Mouse (Mus musculus) forebrain, embryonic 15.5 days (tissue): ENCODE results near the gene Desi2. TPM values are rescaled to one million over a fixed set of nuclear protein-coding genes. Genes with fewer than 3 reads are reported as not detected.
A peak's percentile ranks its signal among the peaks of the same experiment; 100 is the strongest.
"Not testable (repeated sequence)": the region's sequence is repeated elsewhere in the genome, so short reads cannot be mapped to it uniquely, and the experiment has no call there.

Experiments used
- ATAC-seq: fragments of 200-750 bp; cut with Nextera tagmentation; replicated peaks from 2 replicates; pipeline ENCODE4 v1.8.0; 2017; ENCODE audit warnings: mild to moderate bottlenecking, moderate TSS enrichment, moderate library complexity
- H3K27ac ChIP-seq: fragments of 300-500 bp; sonication (generic); replicated peaks from 2 replicates; pipeline ENCODE4 v1.5.1; 2015; ENCODE audit warnings: mild to moderate bottlenecking, inconsistent platforms
- H3K27me3 ChIP-seq: fragments of 300-500 bp; sonication (generic); 2 replicates; pipeline ENCODE4 v1.6.1; 2015; ENCODE audit warnings: inconsistent platforms
- H3K36me3 ChIP-seq: fragments of 300-500 bp; sonication (generic); 2 replicates; pipeline ENCODE4 v1.6.1; 2015; ENCODE audit warnings: mild to moderate bottlenecking, inconsistent platforms
- H3K4me1 ChIP-seq: fragments of 300-500 bp; sonication (generic); 2 replicates; pipeline ENCODE4 v1.6.1; 2015; ENCODE audit warnings: inconsistent platforms
- H3K4me2 ChIP-seq: fragments of 300-500 bp; sonication (generic); replicated peaks from 2 replicates; pipeline ENCODE4 v1.6.1; 2015; ENCODE audit warnings: mild to moderate bottlenecking, inconsistent platforms
- H3K4me3 ChIP-seq: fragments of 300-500 bp; sonication (generic); 2 replicates; pipeline ENCODE4 v1.5.1; 2015; ENCODE audit warnings: mild to moderate bottlenecking, inconsistent platforms
- H3K9ac ChIP-seq: fragments of 300-500 bp; sonication (generic); replicated peaks from 2 replicates; pipeline ENCODE4 v1.6.1; 2015; ENCODE audit warnings: mild to moderate bottlenecking, inconsistent platforms
- H3K9me3 ChIP-seq: fragments of 300-500 bp; sonication (generic); 2 replicates; pipeline ENCODE4 v1.6.1; 2016; ENCODE audit warnings: inconsistent platforms
- WGBS: fragments of 180-500 bp; shearing (Covaris S2); methylation state at CpG from one replicate; pipeline ENCODE4 v1.1.7; 2015; ENCODE audit warnings: mixed read lengths; 5-methylcytosine and 5-hydroxymethylcytosine counted together
- polyA plus RNA-seq: library from polyadenylated mRNA; unstranded; fragments of >200 nt; fragmentation: Nextera tagmentation; extraction: Ambion mirVana; gene quantifications from 2 replicates; pipeline ENCODE4 v1.2.1, GENCODE M21; 2015

Desi2 gene
- polyA plus RNA-seq, 1 experiment from 2014 or later, result 23.4 TPM

DNA sequence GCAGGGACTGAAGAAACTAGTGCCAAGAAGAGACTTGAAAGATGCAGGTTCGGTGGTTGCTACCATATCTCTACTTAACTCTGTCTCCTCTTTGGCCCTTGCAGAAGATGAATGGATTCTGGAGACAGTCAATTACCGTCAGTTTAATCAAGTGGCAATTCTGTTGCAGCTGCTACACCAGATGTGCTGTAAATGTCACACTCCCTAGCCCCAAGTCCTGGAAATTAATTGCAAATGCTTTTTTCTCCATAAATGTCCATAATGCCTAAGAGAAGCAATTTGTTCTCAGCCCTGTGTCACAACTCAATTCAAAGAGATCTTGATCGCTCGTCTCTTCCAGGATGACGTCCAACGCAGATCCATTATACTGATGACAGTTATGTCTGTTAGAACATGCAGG is 83.4 kb downstream of the Desi2 start:
- no peaks in the 10 kb centered on the region for H3K36me3 ChIP-seq
- 77% methylated on average over 6 of the region's 6 CpGs for WGBS
- no peak overlapping the region for H3K4me3 ChIP-seq

DNA sequence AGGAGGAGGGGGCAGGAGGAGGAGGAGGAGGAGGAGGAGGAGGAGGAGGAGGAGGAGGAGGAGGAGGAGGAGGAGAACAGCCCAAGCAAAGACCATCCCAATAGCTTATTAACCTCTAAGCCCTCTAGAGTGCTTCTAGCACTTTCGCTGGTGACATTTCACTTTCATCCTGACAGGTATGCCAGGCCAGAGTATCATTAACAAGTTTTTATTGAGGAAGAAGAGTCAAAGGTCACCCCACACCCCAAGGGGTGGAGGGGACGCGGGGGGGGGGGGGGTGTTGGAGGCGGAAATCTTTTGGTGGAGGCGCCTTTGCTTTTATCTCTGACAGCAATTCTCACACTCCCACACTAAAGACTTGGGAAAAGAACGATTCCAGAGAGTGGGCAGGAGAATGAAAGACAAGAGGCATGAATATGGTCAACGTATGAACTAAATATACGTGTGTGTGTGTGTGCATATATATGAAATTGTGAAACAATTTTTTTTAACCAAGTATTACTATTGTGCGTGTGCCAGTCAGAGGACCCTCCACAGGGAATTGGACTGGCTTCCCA is 88.0 kb downstream of the Desi2 start:
- Histone ChIP-seq H3K27me3 (no peaks in the 10 kb centered on the region), H3K9ac (peak overlapping the region; percentile 77; the same call in 1 of the 2 replicates), H3K4me1 (peaks cover 9% of the 10 kb centered on the region), H3K9me3 (no peaks in the 10 kb centered on the region), H3K36me3 (no peaks in the 10 kb centered on the region), H3K4me3 (peak overlapping the region; percentile 60), H3K27ac (peak overlapping the region; percentile 94; the same call in 1 of the 2 replicates), H3K4me2 (peak overlapping the region; percentile 69)
- ATAC-seq, result peak; percentile 6; the same call in 1 of the 2 replicates
- whole genome bisulfite sequencing, result 62% methylated on average over 8 of the region's 9 CpGs

More for the DNA sequence above, 83.4 kb downstream of the Desi2 start:
- ATAC-seq, result no peak
- Histone ChIP-seq H3K9ac (no peak overlapping the region), H3K4me1 (no peaks in the 10 kb centered on the region), H3K4me2 (no peak overlapping the region), H3K9me3 (no peaks in the 10 kb centered on the region), H3K27ac (no peak overlapping the region), H3K27me3 (no peaks in the 10 kb centered on the region)

DNA sequence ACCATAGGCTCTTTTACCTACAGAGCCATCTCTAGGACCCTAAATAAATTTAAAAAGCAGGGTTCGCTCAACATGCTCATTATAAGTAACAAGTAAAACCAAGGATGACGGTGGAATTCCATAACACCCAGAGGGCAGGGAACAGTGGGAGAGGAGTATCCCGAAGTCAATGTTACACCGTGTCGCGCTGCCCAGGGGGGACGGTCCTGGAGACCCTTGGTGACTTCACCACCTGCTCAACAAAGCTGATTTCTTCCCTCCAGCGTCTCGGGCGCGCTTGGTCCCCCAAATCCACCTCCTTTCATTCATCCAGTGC is 88.5 kb downstream of the Desi2 start:
- peak overlapping the region; percentile 69 for H3K4me2 ChIP-seq
- H3K4me1 ChIP-seq, result peaks cover 9% of the 10 kb centered on the region
- peak overlapping the region; percentile 60 for H3K4me3 ChIP-seq
- H3K36me3 ChIP-seq, result no peaks in the 10 kb centered on the region
- peak; percentile 56 for ATAC-seq
- peak overlapping the region; percentile 77 for H3K9ac ChIP-seq
- H3K27me3 ChIP-seq, result no peaks in the 10 kb centered on the region
- 9% methylated on average over 11 of the region's 11 CpGs for WGBS
- H3K27ac ChIP-seq, result peak overlapping the region; percentile 94
- H3K9me3 ChIP-seq, result no peaks in the 10 kb centered on the region

DNA sequence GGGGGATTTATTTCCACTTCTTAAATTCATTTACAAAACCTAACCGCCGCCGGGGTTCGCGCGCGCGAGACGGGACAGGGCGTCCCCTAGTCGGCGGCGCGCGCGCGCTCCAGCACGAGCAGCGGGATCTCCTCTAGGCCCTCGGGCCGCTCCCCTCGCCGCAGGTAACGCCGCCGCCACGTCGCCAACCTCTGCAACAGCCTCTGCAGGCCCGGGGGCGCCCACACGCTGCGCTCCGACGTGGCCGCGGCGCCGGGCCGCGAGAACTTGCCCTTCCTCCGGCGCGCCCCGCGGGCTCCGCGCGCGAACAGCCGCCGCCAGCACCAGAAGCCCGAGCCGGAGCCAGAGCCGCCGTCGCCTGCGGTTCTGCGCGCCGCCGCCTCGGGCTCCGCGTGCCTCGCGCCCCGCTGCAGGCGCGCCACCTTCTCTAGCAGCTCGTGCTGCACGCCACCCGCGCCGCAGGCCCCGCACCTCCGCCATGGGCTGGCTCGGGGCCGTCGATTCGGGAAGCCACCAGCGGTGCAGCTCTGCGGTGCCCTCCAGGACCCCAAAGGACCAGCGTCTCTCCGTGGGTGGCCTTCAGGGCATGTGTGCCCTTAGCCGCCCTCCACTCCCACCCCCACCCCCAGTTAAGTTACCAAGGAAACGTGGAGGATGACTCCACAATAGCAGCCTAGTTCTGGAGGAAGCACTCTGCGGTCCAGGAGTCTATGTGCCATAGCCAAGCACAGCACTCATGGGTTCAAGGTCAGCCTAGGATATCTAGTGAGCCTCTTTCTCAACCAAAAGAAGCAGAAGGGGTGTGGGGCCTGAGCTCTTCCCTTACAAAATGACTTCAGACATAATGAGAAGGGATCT is 89.1 kb downstream of the Desi2 start:
- Histone ChIP-seq H3K9ac (peak overlapping the region; percentile 77), H3K27me3 (no peaks in the 10 kb centered on the region), H3K4me2 (peak overlapping the region; percentile 69), H3K27ac (peak overlapping the region; percentile 94), H3K9me3 (no peaks in the 10 kb centered on the region), H3K4me3 (peak overlapping the region; percentile 60), H3K4me1 (peaks cover 9% of the 10 kb centered on the region), H3K36me3 (no peaks in the 10 kb centered on the region)
- under 1% methylated on average over 85 of the region's 87 CpGs for WGBS
- peak; percentile 95 for ATAC-seq

DNA sequence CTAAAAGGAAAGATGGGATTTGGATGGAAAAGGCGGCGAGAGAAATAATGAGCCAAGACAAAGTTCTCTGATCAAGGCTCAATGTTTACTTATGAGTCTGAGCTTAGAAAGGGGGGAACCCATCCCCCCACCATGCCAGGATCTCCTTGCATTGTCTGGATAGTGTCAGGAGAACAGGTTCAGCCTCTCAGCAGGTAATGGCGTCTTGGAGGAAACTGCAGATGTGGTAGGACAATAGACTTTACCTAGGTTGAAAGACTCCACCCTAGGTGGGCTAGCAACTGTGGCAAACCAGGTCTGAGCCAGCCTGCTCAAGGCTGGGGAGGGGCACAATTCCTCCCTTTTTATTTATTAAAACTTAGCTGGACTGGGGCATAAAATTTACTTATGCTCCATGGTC is 96.1 kb downstream of the Desi2 start:
- not testable (repeated sequence) for H3K27me3 ChIP-seq, H3K9ac ChIP-seq, ATAC-seq, H3K4me2 ChIP-seq, H3K36me3 ChIP-seq, H3K27ac ChIP-seq, H3K4me3 ChIP-seq, H3K9me3 ChIP-seq, H3K4me1 ChIP-seq
- 89% methylated on average over 3 of the region's 3 CpGs for WGBS

DNA sequence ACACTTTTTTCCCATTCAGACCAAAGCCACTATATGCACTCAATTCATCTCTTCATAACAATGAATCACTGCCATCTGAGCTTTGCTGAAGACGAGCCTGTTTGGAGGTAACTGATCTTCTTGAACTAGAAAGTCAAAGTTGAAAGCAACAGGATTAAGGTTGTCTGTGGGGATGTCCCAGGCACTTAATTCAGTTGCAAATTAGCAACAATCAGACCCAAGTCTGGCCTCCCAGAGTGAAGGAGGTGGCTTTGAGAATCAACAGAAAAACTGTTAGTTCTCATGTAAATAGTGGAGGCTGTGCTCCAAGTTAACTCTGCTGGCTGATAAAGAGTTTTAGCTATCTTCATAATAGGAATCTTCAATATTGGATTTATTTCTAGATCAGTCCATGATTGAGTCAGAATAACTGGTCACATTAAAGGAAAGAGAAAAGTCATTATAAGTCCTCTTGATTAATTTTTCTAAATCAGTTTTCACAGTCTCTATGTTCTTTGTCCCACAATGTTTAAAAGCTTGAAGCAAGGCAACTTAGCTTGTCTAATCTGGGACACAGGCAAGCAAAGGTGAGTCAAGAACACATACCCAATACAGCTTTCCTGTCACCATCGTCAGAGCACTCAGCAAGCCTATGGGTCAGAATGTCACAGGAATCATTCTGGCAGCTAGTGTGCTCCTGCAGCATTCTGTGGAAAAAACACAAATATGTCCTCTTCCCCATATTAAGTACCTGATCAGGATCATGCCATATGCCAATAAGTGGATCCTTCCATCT is 96.9 kb downstream of the Desi2 start:
- Histone ChIP-seq H3K4me2 (no peak overlapping the region), H3K27me3 (no peaks in the 10 kb centered on the region), H3K36me3 (no peaks in the 10 kb centered on the region), H3K9me3 (no peaks in the 10 kb centered on the region), H3K4me3 (no peak overlapping the region), H3K4me1 (no peaks in the 10 kb centered on the region), H3K9ac (no peak overlapping the region), H3K27ac (no peak overlapping the region)
- WGBS, result 63% methylated on average over 2 of the region's 2 CpGs
- no peak for ATAC-seq

DNA sequence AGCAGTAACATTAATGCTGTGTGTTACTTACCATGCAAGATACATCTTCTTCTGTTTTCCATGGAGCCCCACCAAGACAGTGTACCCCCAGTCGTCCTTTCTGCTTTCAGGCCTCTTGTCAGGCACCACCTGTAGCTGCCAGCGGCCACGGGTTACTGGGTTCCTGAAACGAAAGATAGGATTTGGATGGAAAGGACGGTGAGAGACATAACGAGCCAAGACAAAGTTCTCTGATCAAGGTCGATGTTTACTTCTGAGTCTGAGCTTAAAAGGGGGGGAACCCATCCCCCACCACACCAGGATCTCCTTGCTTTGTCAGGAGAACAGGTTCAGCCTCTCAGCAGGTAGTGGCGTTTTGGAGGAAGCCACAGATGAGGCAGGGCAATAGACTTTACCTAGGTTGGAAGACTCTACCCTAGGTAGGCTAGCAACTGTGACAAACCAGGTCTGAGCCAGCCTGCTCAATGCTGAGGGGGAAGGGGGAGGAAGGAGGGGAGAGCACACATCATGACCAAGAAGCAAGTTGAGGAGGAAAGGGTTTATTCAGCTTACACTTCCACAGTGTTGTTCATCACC is 100.5 kb downstream of the Desi2 start:
- Histone ChIP-seq H3K27me3 (no peaks in the 10 kb centered on the region), H3K9me3 (no peaks in the 10 kb centered on the region), H3K4me1 (no peaks in the 10 kb centered on the region), H3K4me2 (no peak overlapping the region), H3K9ac (no peak overlapping the region), H3K4me3 (no peak overlapping the region), H3K36me3 (no peaks in the 10 kb centered on the region), H3K27ac (no peak overlapping the region)
- ATAC-seq, result no peak
- 44% methylated on average over 8 of the region's 8 CpGs for WGBS

DNA sequence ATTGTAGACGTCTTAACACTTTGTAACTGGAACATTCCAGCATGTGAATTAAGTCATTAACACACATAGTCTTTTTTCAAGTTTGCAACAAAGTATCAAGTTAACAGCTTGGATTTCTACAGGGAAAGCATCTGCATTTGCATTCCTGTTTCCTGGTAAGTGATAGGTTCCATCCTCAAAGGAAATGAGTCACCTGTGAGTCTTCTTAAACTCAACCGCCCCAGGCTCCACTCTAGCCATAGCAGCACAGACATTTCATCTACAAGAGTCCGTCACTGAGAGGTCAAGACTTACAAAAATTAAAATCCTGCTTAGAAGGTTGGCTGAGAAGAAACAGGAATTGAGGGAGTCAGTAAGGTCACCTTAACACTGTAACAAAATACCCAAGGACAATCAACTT is 104.5 kb downstream of the Desi2 start:
- Histone ChIP-seq H3K4me2 (no peak overlapping the region), H3K9me3 (no peaks in the 10 kb centered on the region), H3K4me3 (no peak overlapping the region), H3K27ac (no peak overlapping the region), H3K27me3 (no peaks in the 10 kb centered on the region), H3K4me1 (no peaks in the 10 kb centered on the region), H3K9ac (no peak overlapping the region), H3K36me3 (no peaks in the 10 kb centered on the region)
- 81% methylated on average over 3 of the region's 3 CpGs for WGBS
- ATAC-seq, result no peak

DNA sequence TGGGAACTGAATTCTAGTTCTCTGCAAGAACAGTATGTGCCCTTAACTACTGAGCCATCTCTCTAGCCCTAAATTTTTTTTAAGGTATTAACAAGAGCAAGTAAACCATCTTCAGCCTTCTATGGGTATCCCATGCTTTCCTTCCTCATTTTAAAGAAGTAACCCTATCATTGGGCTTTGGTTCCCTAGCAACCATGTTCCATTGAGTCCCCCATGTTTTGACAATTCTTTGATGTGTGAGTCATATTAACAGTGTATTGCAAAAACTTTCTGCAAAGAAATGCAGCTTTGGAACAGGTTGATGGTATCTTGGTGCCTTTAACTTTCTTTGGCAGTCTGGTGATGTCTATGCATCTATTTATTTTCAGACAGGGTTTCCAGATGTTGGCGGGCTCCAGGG is 106.8 kb downstream of the Desi2 start:
- Histone ChIP-seq H3K4me1 (no peaks in the 10 kb centered on the region), H3K9ac (no peak overlapping the region), H3K9me3 (no peaks in the 10 kb centered on the region), H3K4me3 (no peak overlapping the region), H3K36me3 (no peaks in the 10 kb centered on the region), H3K27ac (no peak overlapping the region), H3K27me3 (no peaks in the 10 kb centered on the region), H3K4me2 (no peak overlapping the region)
- ATAC-seq, result no peak
- 97% methylated on average over 1 of the region's 1 CpGs for WGBS

DNA sequence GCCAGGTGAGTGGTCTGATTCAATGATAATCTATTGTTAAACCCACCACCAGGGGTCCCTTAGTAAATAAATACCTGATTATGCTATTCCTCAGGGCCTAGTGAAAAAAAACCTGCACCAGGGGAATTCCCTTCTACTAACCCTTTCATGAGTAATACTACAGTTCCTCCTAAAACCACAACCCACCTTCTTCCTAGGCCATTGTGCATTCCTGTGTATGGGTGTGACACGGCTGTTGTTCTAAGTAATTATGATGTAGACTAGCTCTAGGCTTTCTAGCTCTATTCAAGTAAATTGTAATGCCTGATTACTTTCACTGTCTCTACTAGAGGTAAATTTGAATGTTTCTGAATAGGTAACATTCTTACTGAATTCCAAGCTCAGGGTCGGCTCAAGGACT is 114.0 kb downstream of the Desi2 start:
- not testable (repeated sequence) for H3K4me1 ChIP-seq, H3K27ac ChIP-seq, ATAC-seq, H3K4me3 ChIP-seq, H3K9me3 ChIP-seq, H3K27me3 ChIP-seq, H3K36me3 ChIP-seq, H3K4me2 ChIP-seq, H3K9ac ChIP-seq
- whole genome bisulfite sequencing, result 91% methylated on average over 2 of the region's 2 CpGs

DNA sequence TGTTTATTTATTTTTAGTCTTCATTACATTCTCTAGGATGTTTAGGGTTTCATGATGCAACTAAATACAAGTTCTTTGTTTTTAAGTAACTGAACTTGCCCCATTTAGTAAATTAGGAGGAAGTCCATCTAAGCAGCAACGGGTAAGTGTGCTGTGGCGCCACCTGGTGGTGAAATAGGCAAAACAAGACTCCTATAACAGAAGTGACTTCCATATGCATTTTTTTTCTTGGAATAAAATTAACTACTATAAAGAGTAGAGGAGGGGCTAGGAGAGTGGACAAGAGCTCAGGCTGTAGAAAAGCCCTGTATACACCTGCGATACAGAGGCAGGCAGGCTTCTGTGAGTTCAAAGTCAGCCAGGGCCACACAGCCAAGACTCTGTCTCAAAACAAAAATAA is 116.2 kb downstream of the Desi2 start:
- Histone ChIP-seq H3K4me3 (no peak overlapping the region), H3K36me3 (no peaks in the 10 kb centered on the region), H3K9ac (no peak overlapping the region), H3K4me2 (no peak overlapping the region), H3K27ac (no peak overlapping the region), H3K27me3 (no peaks in the 10 kb centered on the region), H3K9me3 (0 out of 2 replicates have a peak, but pooled peaks cover 7% of the 10 kb centered on the region), H3K4me1 (no peaks in the 10 kb centered on the region)
- no peak for ATAC-seq
- WGBS, result 24% methylated on average over 3 of the region's 3 CpGs
